Mouse (Mus musculus) forebrain, embryonic 11.5 days (tissue): ENCODE data around the gene Slc25a43. TPM values are rescaled to one million over a fixed set of nuclear protein-coding genes. Genes with fewer than 3 reads are reported as not detected.
"Not testable (repeated sequence)": the region's sequence is repeated elsewhere in the genome, so short reads cannot be mapped to it uniquely, and the experiment has no call there.

Source experiments
- ATAC-seq: fragments of 200-750 bp; cut with Nextera tagmentation; replicated peaks from 2 replicates; pipeline ENCODE4 v1.8.0; 2017; ENCODE audit warnings: moderate TSS enrichment; ENCODE audit not compliant: low FRiP score
- DNase-seq: peaks from one replicate; pipeline ENCODE4 v3.0.0-alpha.2; 2017; ENCODE audit warnings: low spot score
- H3K27ac ChIP-seq: fragments of 300-500 bp; sonication (generic); 2 replicates; pipeline ENCODE4 v1.5.1; 2014; ENCODE audit warnings: low read depth, low read length
- H3K27me3 ChIP-seq: fragments of 300-500 bp; sonication (generic); 2 replicates; pipeline ENCODE4 v1.6.1; 2014; ENCODE audit warnings: mild to moderate bottlenecking, low read length, mixed read lengths; ENCODE audit not compliant: control insufficient read depth, insufficient read depth
- H3K36me3 ChIP-seq: fragments of 300-500 bp; sonication (generic); 2 replicates; pipeline ENCODE4 v1.6.1; 2014; ENCODE audit warnings: mild to moderate bottlenecking, low read length, moderate library complexity, mixed read lengths; ENCODE audit not compliant: control insufficient read depth, insufficient read depth
- H3K4me1 ChIP-seq: fragments of 300-500 bp; sonication (generic); replicated peaks from 2 replicates; pipeline ENCODE4 v1.6.1; 2014; ENCODE audit warnings: low read length, mixed read lengths; ENCODE audit not compliant: control insufficient read depth, insufficient read depth
- H3K4me2 ChIP-seq: fragments of 300-500 bp; sonication (generic); 2 replicates; pipeline ENCODE4 v1.6.1; 2014; ENCODE audit warnings: low read depth, mild to moderate bottlenecking, low read length, moderate library complexity, mixed read lengths; ENCODE audit not compliant: severe bottlenecking
- H3K4me3 ChIP-seq: fragments of 300-500 bp; sonication (generic); 2 replicates; pipeline ENCODE4 v1.5.1; 2014; ENCODE audit warnings: low read depth, low read length
- H3K9ac ChIP-seq: fragments of 300-500 bp; sonication (generic); 2 replicates; pipeline ENCODE4 v1.6.1; 2014; ENCODE audit warnings: low read length
- H3K9me3 ChIP-seq: fragments of 300-500 bp; sonication (generic); 2 replicates; pipeline ENCODE4 v1.6.1; 2016; ENCODE audit warnings: low read length, mixed read lengths; ENCODE audit not compliant: control insufficient read depth
- WGBS: fragments of 180-500 bp; shearing (Covaris S2); extraction: QIAGEN DNeasy Blood & Tissue Kit; methylation state at CpG from one replicate; pipeline ENCODE4 v1.1.7; 2014; 5-methylcytosine and 5-hydroxymethylcytosine counted together
- polyA plus RNA-seq: library from polyadenylated mRNA; unstranded; fragments of >200 nt; fragmentation: Nextera tagmentation; extraction: Ambion mirVana; gene quantifications from 2 replicates; pipeline ENCODE4 v1.2.1, GENCODE M21; 2014

Slc25a43 gene
- polyA plus RNA-seq, 1 experiment from 2014 or later = 0.68 TPM

- peak; percentile 97 for ATAC-seq
- 23% methylated on average over 41 of the region's 41 CpGs for WGBS
Measured at GRCm38 (mm10) chrX:36795424-36796162, 52.1 kb downstream of the Slc25a43 start, which contains the start of gene Slc25a5. Gene Slc25a5, plus strand, starts transcription at chrX:36795651.

GRCm38 (mm10) chrX:36796163-36796581 lies 52.7 kb downstream of the Slc25a43 start:
- Histone ChIP-seq H3K27ac (peak overlapping the region; percentile 79), H3K4me3 (peak overlapping the region; percentile 60), H3K27me3 (no peaks in the 10 kb centered on the region), H3K9ac (peak overlapping the region; percentile 79), H3K4me1 (no peaks in the 10 kb centered on the region), H3K4me2 (peak overlapping the region; percentile 52), H3K9me3 (no peaks in the 10 kb centered on the region), H3K36me3 (no peaks in the 10 kb centered on the region)
- DNase-seq (peak; percentile 86), ATAC-seq (peak; percentile 86)
- 20% methylated on average over 41 of the region's 41 CpGs for WGBS

More at GRCm38 (mm10) chrX:36795424-36796162, 52.1 kb downstream of the Slc25a43 start, which contains the start of gene Slc25a5:
- peak; percentile 88 for DNase-seq
- H3K36me3 ChIP-seq = no peaks in the 10 kb centered on the region
- H3K4me1 ChIP-seq = no peaks in the 10 kb centered on the region
- H3K9me3 ChIP-seq = no peaks in the 10 kb centered on the region
- peak within 1 kb of the TSS; percentile 79 for H3K9ac ChIP-seq
- H3K4me3 ChIP-seq = peak within 1 kb of the TSS; percentile 60
- H3K27ac ChIP-seq = peak within 1 kb of the TSS; percentile 79
- H3K4me2 ChIP-seq = peak within 1 kb of the TSS; percentile 52
- H3K27me3 ChIP-seq = no peaks in the 10 kb centered on the region

DNA sequence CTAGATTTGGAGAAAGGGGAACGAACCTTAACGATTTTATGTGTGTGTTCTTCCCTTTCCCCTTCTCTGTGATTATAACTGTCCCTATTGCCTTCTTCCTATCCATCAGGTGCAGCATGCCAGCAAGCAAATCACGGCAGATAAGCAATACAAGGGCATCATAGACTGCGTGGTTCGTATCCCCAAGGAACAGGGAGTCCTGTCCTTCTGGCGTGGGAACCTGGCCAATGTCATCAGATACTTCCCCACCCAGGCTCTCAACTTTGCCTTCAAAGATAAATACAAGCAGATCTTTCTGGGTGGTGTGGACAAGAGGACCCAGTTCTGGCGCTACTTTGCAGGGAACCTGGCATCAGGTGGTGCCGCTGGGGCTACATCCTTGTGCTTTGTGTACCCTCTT lies 53.3 kb downstream of the Slc25a43 start:
- not testable (repeated sequence) for H3K36me3 ChIP-seq, H3K27ac ChIP-seq, H3K9me3 ChIP-seq, ATAC-seq, DNase-seq, H3K27me3 ChIP-seq, H3K4me1 ChIP-seq
- Histone ChIP-seq H3K4me3 (peak overlapping the region; percentile 60), H3K4me2 (peak overlapping the region; percentile 52), H3K9ac (peak overlapping the region; percentile 79)
- 83% methylated on average over 8 of the region's 8 CpGs for WGBS

DNA sequence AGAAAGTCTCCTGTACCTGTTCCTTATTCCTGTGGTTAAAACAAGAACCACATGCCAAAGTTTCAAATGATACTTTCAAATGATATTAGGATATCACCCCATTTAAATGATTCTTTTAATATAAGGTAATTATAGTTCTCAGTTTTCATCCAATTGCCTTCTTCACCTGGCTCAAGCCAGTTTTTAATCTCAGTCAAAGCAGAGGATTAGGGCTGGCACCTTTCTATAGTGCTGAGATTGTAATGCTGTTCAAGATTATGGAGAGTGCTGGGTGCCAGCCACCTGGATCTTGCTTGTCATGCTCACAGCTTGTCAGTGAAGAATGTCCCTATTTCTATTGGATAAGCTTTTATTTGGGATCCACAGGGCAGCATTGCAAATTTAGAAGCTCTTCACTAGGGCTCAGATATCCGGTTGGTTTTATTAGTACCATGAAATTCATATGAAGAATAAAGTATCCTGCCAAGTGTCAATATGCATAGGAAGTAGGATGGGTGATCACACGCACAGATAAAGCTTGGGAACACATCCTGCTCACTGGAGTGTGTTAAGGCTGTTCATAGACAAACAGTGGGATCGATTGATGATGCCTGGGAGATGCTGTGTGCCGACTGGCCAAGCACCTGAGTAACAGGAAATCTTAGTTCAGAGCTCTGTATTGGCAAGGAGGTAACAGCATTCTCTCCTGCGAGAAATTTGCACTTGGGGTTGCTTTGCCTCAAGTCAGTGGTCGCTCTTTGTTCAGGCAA lies 55.8 kb downstream of the Slc25a43 start:
- Histone ChIP-seq H3K4me3 (no peak overlapping the region), H3K36me3 (no peaks in the 10 kb centered on the region), H3K4me2 (no peak overlapping the region), H3K27me3 (no peaks in the 10 kb centered on the region), H3K9ac (no peak overlapping the region), H3K9me3 (no peaks in the 10 kb centered on the region), H3K27ac (no peak overlapping the region), H3K4me1 (no peaks in the 10 kb centered on the region)
- 58% methylated on average over 6 of the region's 6 CpGs for WGBS
- ATAC-seq = no peak
- DNase-seq = no peak

GRCm38 (mm10) chrX:36803189-36803588 lies 59.7 kb downstream of the Slc25a43 start:
- Histone ChIP-seq H3K27me3 (no peaks in the 10 kb centered on the region), H3K4me2 (no peak overlapping the region), H3K27ac (no peak overlapping the region), H3K4me3 (no peak overlapping the region), H3K4me1 (no peaks in the 10 kb centered on the region), H3K36me3 (no peaks in the 10 kb centered on the region), H3K9ac (no peak overlapping the region), H3K9me3 (no peaks in the 10 kb centered on the region)
- no peak for DNase-seq
- no peak for ATAC-seq
- WGBS = 77% methylated on average over 5 of the region's 5 CpGs

GRCm38 (mm10) chrX:36804196-36804595 lies 60.7 kb downstream of the Slc25a43 start:
- no peak overlapping the region for H3K27ac ChIP-seq

DNA sequence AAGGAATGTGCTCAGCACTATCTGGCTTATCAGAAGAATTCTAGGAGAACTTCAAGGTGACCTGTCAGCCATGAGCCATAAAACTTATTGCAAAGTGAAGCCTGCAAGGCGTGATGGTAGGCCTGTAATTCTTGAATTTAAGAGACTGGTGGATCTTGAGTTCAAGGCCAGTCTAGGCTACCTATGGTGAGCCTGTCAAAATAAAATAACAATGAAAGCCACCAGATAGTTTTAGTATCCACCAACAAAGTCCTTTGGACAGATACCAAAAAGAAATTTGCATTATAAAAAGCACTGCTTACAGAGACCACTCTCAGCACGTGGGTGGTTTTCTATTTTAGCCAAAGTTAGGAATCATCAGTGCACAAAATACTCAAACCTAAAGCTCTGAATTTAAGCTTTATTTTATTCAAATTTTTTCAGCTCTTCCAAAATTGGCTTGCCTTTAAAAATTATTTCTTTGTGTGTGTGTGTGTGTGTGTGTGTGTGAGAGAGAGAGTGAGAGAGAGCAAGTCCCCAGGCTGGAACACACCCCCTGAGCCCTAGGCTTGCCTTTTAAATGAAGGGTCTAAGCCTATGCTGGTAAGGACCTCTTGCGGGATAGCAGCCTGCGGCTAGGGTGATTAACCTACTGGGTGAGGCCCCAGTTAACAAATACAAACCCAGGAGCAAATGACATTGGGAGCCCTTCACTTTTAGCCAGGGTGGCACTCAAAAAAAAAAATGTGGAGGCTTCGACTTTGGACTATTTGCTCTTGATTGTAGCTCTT lies 62.2 kb downstream of the Slc25a43 start:
- Histone ChIP-seq H3K4me1 (no peaks in the 10 kb centered on the region), H3K9ac (no peak overlapping the region), H3K27ac (no peak overlapping the region), H3K27me3 (no peaks in the 10 kb centered on the region), H3K36me3 (no peaks in the 10 kb centered on the region), H3K4me3 (no peak overlapping the region), H3K9me3 (no peaks in the 10 kb centered on the region), H3K4me2 (no peak overlapping the region)
- DNase-seq = no peak
- ATAC-seq = no peak
- WGBS = 54% methylated on average over 5 of the region's 5 CpGs

More at GRCm38 (mm10) chrX:36804196-36804595, 60.7 kb downstream of the Slc25a43 start:
- DNase-seq (no peak), ATAC-seq (no peak)
- WGBS = 74% methylated on average over 5 of the region's 5 CpGs
- Histone ChIP-seq H3K4me2 (no peak overlapping the region), H3K4me3 (no peak overlapping the region), H3K9me3 (no peaks in the 10 kb centered on the region), H3K4me1 (no peaks in the 10 kb centered on the region), H3K27me3 (no peaks in the 10 kb centered on the region), H3K9ac (no peak overlapping the region), H3K36me3 (no peaks in the 10 kb centered on the region)
